Mouse (Mus musculus) kidney, adult 2 months (tissue): ENCODE data around the gene Tial1.

Experiments
- CTCF ChIP-seq: fragments of 200-500 bp; conservative IDR thresholded peaks from 2 replicates; pipeline ENCODE4 v1.5.1; 2011; ENCODE audit warnings: low read depth, mild to moderate bottlenecking, control low read depth, low read length, moderate library complexity, mixed read lengths; ENCODE audit not compliant: insufficient read depth, insufficient read length
- POLR2A ChIP-seq: fragments of 200-500 bp; IDR thresholded peaks from one replicate; pipeline ENCODE4 v1.6.1; 2011; ENCODE audit warnings: low read depth, low read length, control low read depth

DNA sequence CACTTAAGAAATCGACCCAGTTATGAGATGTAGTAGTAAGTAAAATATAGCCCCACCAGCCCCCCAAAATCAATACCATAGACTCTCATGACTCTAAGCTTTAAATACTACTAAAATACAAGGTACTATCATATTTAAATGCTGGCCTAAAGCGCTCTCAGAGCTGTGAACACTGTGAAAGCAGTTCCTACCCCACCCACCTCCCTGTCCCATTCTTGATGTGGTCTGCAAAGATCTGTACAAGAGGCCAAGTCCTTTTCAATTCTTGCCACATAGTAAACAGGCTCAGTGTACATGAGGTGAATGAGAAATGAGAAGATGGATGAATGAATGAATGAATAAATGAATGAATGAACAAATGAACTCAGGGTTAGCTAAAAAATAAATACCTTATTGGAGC, 64.5 kb downstream of the Tial1 start:
- TF ChIP-seq CTCF, result no peak
- no peak for TF ChIP-seq POLR2A
